8 mouse cellular contexts compared by ENCODE assay signal in genomic region chrX:42149557-42150345, GRCm38 (mm10). TPM values are rescaled to one million over a fixed set of nuclear protein-coding genes. Genes with fewer than 3 reads are reported as not detected.
A peak's percentile ranks its signal among the peaks of the same experiment; 100 is the strongest.
DNase-seq lines count a peak whose midpoint lies in the region; ATAC-seq lines count a peak whose summit lies in the region.

No protein-coding gene starts in this region.

- peak overlapping the region; percentile 75 for H3K9ac ChIP-seq in hindbrain, embryonic 15.5 days

- DNase-seq in NIH3T3 (ENCODE audit: low read depth) = peak; percentile 66
- peak; percentile 43 to 69 for DNase-seq in cerebellum, postnatal 14 days
- peak; percentile 19 to 34 for DNase-seq in frontal cortex, postnatal 36 days (ENCODE audit: low spot score in 2 of 2)
- DNase-seq in left cerebral cortex, postnatal 10 days (ENCODE audit: extremely low spot score in 1 of 2, low spot score in 2 of 2) = peak; percentile 2 to 67
- DNase-seq in mesoderm, embryonic 11.5 days (ENCODE audit: low read depth, low spot score) = peak; percentile 60
- peak; percentile 40 for DNase-seq in right cerebral cortex, postnatal 25 days
- DNase-seq in yolk sac, embryonic 10.5 days (ENCODE audit: low spot score) = peak; percentile 23

- no peaks in the 10 kb centered on the region for H3K9me3 ChIP-seq in hindbrain, embryonic 15.5 days

- intact Hi-C loops in left cerebral cortex, postnatal 10 days (cut with DNase I) = loop anchor here (5.0 to 10.0 kb wide), 2 partner anchors 117 to 1275 kb away; partner anchors contain the start of gene Tenm1

- ATAC-seq in hindbrain, embryonic 15.5 days (ENCODE audit: low FRiP score, low read depth) = peak; percentile 35

- no peaks in the 10 kb centered on the region for H3K36me3 ChIP-seq in hindbrain, embryonic 15.5 days

- peak overlapping the region; percentile 63 for H3K4me3 ChIP-seq in hindbrain, embryonic 15.5 days

- WGBS in hindbrain, embryonic 15.5 days = 33% methylated on average over 49 of the region's 71 CpGs

- H3K4me1 ChIP-seq in hindbrain, embryonic 15.5 days (replicated peaks) = peaks cover 6% of the 10 kb centered on the region

- H3K27ac ChIP-seq in hindbrain, embryonic 15.5 days (replicated peaks) = peak overlapping the region; percentile 98

- no peaks in the 10 kb centered on the region for H3K27me3 ChIP-seq in hindbrain, embryonic 15.5 days

- peak overlapping the region; percentile 52 for H3K4me2 ChIP-seq in hindbrain, embryonic 15.5 days

RNA-seq across cellular contexts. Expression of gene Stag2, which starts 0.6 kb away (rescaled TPM):
- polyA plus RNA-seq in hindbrain, embryonic 15.5 days (2015; fragmentation: Nextera tagmentation; extraction: Ambion mirVana) = 17.6 and 21.8 TPM in 2 replicates
- total RNA-seq in left cerebral cortex, postnatal 10 days (2021) = 10 to 100 TPM; 46.5 to 49.5 TPM

Comparison
In these comparisons a context has a peak if more than half of its experiments do, and no peak if none do; other contexts are left out.
1. Peak in every context shown above with its lines: DNase-seq, ATAC-seq, H3K4me3 ChIP-seq and H3K27ac ChIP-seq.